Mouse (Mus musculus) heart, adult 9 months (tissue): ENCODE measurements around the gene Slc51b.

Source experiments
- DNase-seq, 2 experiments: peaks; one replicate each; pipeline ENCODE4 v3.0.0; 2022; ENCODE audit warnings: low spot score in 2 of 2

The Slc51b gene

DNA sequence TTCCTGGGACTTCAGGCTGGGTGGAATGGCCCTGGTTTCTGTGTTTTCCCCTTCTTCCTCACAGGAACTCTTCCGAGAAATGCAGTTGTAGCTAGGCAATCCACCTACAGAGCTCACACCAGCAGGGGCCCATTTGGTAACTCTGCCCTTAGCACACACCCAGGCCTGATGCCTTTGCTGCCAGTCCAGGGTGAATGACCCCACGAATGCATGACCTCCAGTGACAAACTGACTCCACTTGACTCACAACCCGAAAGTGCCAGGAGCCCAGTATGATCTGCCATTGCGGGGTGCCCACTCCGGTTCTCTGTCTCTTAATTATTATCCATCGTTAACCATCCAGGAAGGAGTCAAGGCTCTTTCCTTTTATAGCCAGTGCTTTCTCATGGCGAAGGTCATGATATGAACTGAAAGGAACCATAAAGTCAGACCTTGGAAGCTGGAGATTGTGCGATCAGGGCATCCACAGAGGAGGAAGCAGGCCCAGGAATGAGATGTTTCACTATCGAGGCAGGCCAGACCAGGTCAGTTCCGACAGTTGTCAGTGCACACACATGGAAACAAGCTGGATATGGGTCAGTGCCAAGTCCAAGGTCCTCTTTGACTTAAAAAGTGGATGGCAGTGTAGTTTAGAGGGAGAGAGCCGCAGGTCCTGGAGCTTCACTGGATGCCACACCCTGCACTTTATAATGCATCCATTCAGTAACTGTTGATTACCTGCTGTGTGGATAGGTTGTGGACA, at the start of gene Slc51b:
Gene Slc51b, minus strand, starts transcription at position 196 of the 742 bp plus-strand sequence.
- no peak for DNase-seq

DNA sequence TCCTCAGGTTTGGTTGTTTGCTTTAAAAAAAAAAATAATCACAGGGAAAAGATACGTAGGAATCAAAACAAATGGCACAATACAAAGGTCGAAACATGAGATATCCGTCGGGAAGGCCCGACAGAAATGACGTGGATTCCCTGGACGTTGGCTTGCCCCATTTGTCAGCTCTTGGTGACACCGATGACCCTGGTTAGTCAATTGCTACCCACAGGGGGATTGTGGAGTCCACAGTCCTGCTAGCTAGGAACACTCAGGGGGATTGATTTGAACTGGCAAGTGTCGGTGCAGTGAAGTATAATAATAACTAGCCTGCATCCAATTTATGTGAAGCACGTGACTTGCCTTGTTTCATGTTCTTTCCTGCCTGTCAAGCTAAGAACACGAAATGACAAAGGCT, 44.9 kb upstream of the Slc51b start:
- no peak for DNase-seq

- DNase-seq, result no peak
Measured at GRCm38 (mm10) chr9:65465241-65465640, 42.5 kb upstream of the Slc51b start.

- DNase-seq, result peak in 1 of 2 experiments; percentile 35
Measured at GRCm38 (mm10) chr9:65464161-65464560, 41.4 kb upstream of the Slc51b start.

- DNase-seq, result no peak
Measured at GRCm38 (mm10) chr9:65462544-65462943, 39.8 kb upstream of the Slc51b start.

DNA sequence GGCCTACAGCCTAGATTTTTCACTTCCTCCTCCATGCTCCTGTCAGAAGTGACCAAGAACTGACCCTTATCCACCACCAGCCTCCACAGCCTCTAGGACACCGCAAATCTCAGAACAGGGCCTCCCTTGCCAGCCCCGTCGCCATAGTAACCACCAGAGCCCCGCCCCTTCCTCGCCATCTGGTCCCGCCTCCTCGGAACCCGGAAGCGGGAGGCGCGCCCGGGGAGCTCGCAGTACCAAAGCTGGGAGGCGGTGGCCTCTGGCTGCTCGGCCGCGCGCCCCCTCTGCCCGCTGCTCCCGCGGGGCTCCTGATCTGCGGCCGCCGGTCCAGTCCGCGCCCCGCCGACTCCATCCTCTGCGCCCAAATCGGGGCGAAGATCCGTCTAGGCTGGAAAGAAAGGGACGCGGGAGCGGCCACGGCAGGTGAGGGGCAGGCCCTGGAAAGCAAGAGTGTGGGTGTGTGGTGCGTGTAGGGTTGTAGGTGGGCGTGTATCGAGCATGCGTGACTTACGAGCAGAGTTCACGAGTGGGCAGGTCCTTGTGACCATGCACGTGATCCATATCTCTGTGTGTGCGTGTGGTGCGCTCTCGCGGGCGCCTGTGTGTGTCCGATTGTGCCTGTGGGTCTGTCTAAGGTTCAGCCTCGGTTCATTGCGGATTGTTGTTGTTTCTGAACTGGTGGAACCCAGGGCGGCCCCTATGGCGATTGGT, 38.1 kb upstream of the Slc51b start, which contains the start of gene Spg21:
Gene Spg21, plus strand, starts transcription at position 216 of the 711 bp plus-strand sequence.
- peak; percentile 95 to 96 for DNase-seq

GRCm38 (mm10) chr9:65460198-65460597, 37.4 kb upstream of the Slc51b start:
- DNase-seq, result no peak

DNA sequence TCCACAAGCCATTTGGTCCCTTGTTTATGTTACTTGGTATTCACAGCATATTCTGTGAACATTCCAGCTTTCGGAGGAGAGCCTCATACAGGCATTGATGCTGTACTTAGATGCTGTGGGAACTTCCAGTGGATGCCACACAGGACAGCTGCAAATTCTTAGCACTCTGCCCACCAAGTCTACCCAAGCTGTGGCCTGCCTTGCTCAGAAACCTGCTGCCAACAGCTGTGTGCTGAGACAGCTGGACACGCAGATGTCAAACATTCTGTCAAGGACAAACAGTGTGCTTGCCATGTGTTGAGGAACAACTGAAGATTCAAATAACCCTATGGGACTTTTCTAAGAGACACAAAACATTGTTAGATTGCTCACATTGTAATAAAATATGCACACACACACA, 36.2 kb upstream of the Slc51b start:
- no peak for DNase-seq

DNA sequence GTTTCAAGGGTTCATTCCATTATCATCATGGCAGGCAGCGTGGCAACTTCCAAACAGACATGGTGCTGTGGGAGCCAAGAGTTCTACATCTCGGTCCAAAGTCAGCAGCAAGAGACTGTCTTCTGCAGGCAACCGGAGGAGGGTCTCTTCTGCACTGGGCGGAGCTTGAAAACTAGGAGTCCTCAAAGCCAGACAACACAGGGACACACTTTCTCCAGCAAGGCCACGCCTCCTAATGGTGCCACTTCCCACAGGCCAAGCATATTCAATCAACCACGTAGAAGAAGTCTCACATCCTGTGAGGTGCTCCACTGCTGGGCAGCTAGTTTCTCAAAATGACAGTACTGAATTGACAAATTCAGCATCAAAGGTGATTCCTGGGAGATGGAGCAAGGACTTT, 25.2 kb upstream of the Slc51b start:
- DNase-seq, result no peak

DNA sequence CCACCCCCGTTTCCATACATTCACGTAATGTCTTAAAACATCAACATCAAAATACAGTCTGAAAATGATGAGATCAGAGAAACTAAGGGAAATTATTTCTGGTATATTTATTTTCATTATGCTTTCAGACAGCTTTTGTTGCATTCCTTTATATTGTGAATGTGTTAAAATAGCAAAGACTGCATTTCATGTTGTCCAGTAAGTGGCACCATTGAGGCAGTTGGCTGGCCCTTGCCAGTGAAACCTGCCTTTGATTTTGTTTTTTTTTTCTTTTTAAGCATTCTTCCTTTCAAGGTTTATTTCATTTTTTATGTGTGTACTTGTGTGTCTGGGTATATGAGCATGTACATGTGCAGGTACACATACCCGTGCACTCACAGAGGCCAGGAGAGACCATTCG, 21.9 kb upstream of the Slc51b start:
- DNase-seq, result no peak

GRCm38 (mm10) chr9:65435671-65436301, 13.0 kb upstream of the Slc51b start, which contains the start of gene Mtfmt:
Mtfmt (plus strand) TSS chr9:65435782.
- peak; percentile 87 to 92 for DNase-seq

DNA sequence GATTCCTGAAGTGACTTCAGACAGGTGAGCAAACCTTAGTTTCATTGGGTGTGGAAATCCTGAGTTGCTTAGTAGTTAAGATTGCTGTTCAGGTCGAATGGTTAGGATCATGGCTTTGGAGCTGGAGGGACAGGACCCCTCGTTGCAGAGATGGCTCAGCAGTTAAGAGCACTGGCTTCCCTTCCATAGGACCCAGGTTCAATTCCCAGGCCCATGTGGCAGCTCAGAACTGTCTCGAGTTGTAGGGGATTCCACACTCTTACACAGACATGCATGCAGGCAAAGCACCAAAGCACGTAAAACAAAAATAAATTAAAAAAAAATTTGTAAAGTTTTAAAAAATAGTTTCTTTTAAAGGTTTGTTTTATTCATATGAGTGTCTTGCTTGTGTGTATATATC, 12.5 kb upstream of the Slc51b start:
- DNase-seq, result no peak

DNA sequence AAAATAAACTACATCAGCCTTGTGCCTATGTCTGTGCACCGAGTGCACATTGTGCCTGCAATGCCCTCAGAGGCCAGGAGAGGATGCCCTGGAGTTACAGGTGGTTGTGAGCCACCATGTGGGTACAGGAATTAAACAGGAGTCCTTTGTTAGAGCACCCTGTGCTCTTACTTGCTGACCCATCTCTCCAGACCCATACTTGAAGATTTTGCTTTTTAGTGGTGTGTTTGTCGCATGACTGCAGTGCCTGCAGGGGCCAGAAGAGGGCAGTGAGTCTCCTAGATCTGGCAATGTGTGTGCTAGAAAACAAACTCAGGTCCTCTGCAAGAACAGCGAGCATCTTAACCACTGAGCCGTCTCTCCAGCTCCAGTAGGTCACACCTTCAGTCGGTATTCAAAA, 11.4 kb upstream of the Slc51b start:
- DNase-seq, result peak; percentile 12

GRCm38 (mm10) chr9:65432236-65432635, 9.5 kb upstream of the Slc51b start:
- DNase-seq, result peak; percentile 58 to 79

DNA sequence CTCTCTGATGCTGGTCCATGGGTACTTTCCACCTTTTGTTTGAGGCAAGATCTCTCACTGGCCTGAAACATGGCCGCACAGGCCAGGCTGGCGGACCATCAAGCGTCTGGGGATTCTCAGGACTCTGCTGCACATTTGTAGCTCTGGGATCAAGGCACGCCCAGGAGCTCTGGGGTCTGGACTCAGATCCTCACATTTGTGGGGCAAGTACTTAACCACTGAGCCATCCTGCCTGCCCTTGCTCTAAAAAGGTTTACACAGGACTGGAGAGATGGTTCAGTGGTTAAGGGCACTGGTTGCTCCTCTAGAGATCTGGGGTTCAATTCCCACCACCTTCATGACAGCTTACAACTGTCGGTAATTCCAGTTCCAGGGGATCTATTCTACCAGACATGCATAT, 8.2 kb upstream of the Slc51b start:
- no peak for DNase-seq

GRCm38 (mm10) chr9:65430401-65430800, 7.6 kb upstream of the Slc51b start:
- DNase-seq, result no peak

GRCm38 (mm10) chr9:65428003-65428402, 5.2 kb upstream of the Slc51b start:
- no peak for DNase-seq

DNA sequence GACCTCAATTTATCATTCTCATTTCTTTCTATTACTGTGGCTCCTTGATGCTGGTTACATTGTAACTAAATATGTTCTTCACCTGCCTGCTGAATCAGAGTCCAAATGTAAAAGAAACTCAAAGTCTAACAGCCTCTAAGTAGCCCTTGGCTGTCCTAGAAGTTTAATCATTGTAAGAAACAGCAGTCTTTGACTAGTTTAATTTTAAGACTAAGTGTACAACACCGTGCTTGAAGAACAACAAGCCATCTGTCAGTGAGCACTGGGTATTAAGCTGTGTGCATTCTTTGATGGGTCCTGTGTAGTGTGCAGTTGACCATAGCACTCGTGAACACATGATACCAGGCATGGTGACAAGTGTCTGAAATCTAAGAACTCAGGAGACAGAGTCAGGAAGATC, 4.8 kb upstream of the Slc51b start:
- no peak for DNase-seq

- no peak for DNase-seq
Measured at GRCm38 (mm10) chr9:65424393-65424792, 1.6 kb upstream of the Slc51b start.

DNA sequence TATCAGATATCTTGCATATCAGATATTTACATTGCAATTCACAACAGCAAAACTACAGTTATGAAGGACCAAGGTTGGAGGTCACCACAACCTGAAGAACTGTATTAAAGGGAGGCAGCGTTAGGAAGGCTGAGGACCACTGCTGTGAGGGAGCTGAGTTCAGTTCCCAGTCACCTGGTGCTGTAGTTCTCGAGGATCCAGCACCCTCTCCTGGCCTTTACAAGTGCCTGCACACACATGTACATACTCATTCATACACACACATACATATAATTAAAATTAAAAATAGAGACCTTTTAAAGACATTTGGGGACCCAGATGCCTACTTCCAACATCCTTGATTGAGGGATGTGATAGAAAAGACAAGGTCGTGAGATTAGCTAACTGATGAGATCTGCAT, 3.1 kb downstream of the Slc51b start:
- DNase-seq, result no peak

DNA sequence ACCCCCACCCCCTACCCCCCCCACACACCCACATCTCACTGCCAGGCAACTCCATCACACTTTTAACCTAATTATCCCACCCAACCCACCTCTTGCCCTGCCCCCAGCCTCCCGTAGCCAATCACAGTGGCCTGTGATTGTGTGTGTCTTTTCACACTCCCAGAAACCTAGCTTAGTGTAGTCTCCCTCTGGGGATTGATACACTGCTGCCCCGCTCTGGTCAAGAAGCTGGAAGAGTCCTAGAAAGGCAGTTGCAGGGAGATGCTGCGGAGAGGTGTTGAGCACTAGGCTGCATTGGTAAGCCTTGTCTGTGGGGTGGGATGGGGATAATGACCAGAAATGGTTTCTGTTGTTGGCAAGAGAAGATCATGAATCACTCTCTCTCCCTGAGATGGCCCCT, 5.0 kb downstream of the Slc51b start:
- no peak for DNase-seq

- DNase-seq, result no peak
Measured at GRCm38 (mm10) chr9:65411326-65411725, 11.4 kb downstream of the Slc51b start.

DNA sequence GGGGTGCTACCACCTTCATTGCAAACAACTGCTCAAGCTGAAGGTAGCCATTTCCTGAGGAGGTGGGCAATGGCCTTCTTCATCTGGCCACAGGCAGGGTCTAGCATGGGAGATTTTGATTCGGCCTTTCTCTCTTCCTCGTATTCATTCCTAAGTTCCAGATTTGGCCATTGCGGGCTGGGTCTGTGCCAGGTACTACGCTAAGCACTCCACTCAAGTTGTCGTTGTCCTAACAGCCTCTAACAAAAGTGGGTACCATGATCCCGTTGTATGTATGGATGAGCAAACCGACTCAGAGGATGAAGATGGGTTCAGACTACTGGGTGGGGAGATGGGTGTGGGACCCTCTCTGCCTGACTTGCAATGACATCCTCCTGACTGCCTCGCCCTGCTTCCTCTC, 12.4 kb downstream of the Slc51b start:
- DNase-seq, result no peak
